Mouse (Mus musculus): ENCODE measurements around the gene Olfr159.

The Olfr159 gene

DNA sequence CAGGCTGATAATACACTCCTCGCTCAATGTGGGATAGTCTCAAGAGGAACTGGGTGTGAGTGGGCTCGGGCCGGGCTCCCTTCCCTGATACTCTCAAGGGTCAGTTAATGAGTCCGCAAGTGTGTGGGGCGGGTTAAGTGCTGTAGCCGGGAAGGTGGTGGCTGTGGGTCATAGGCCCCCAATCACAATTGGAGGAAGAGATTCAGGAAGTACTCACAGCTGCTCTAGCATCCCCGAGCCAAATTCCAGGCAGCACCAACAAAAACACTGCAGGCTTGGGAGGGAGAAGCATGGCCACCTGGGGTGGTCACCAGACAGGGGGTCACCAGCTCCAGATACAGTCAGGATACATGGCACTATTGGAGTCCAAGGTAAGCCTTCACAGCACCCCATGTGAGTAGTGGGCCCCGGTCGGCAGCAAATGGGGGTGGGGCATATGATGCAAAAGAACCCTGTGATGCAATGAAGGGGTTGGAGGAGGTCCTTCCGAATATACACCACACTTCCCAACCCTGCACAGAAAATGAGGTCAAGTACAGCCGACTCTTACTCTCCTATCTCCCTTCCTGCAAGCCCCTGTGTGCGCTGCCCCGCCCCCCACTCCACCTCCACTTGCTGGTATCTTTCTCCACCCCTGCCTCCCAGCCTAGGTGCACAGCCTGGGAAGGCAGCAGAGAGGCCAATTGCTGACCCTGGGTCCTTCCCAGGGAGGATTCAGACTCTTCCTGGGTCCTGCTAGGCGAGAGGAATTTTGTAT is 40.8 kb downstream of the Olfr159 start, which contains the start of gene Spaar:
Gene Spaar (plus strand): TSS at position 241 of the 757 bp plus-strand sequence.
- DNase-seq (ENCODE audit: low spot score): no peak

DNA sequence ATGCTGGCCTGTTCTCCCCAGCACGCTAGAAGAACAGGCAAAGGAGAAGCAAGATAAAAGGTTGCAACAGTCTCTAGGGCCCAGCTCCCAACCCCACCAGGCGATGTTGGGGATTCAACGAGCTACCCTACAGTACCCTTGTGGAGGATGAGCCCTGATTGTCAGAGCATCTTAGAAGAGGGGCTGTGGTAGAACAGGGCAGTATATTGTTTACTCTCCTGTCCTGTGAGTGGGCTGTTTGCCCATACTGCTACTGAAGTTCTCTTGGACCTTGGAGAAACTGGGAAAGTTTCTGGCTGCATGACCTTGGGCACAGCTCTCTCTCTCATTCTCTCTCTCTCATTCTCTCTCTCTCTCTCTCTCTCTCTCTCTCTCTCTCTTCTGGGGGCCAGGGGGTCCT is 41.7 kb downstream of the Olfr159 start:
- no peak for DNase-seq (ENCODE audit: low spot score)

DNA sequence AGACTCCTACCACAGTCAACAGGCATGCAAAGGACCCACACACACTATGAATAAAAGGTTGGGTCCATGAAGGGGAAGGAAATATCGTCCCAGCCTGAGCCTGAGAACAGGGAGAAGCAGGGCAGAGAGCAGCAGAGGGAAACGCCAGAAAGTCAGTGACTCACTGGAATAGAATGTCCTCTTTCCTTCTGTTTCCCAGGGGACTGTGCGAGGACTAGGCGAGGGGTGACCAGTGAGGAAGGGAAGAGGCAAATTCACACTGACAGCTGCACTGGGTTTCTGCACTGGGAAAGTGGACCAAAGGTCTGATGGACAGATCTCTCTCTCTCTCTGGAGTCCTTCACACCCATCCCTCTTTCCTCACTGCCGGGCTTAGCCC is 42.2 kb downstream of the Olfr159 start:
- no peak for DNase-seq (ENCODE audit: low spot score)

DNA sequence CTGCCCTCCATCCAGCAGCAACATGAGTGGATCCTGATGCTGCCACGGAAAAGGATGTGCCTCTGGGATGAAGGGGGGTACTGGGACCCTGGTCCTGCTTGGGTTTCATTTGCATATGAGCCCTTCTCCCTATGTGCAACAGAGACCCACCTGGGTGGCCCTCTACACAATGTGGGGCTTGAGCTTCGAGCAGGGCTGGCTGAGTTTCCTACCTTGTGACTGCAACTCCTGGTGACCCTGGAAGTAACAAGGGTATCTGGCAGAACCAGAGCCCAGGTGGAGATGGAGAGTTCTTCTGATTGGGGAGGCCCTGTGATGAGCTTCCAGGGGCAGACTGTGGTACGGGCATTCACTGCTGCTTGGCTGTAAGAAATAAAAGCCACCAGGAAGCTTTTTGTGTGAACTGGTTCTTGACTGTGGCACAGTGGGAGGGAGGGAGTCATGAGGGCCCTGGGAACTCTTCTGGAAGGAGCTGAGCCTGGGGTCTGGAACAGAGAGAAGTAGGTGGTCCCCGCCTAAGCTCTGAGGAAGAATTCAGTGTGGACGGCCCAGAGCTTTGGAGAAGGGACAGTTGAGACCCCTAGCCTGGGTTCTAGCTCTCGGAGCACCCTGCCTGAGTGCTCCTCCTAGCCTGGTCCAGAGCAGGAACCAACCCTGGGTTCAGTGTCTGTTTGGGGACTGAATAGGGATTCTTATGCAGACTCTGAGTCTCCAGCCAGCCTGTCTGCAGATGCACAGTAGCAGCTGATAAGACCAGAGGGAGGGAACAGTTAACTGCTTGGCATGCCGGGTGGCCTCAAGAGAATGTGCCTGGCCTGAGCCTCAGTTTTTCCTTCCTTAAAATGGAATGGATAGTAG is 42.9 kb downstream of the Olfr159 start:
- DNase-seq (ENCODE audit: low spot score): no peak

DNA sequence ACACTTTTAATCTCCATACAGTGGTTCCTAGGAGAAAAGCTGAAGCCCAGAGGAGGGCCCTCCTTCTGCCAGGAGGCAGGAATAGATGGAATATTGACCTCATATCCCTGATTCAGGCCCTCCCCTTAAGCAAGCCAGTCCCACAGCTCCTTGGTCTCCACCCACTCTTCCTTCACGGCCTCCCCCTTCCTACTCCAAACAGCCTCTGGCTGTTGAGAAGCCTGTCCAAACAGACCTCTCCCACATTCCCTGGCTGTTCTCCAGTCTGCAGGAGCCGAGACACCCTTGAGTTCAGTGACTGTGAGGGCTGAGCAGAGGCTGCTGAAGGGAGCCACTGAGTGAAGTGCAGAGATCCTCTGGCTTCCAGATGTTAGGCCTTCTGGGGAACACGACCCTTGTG is 43.8 kb downstream of the Olfr159 start, which contains the start of gene Hrct1:
Gene Hrct1 (plus strand): TSS at position 194 of the 400 bp plus-strand sequence.
- no peak for DNase-seq (ENCODE audit: low spot score)

DNA sequence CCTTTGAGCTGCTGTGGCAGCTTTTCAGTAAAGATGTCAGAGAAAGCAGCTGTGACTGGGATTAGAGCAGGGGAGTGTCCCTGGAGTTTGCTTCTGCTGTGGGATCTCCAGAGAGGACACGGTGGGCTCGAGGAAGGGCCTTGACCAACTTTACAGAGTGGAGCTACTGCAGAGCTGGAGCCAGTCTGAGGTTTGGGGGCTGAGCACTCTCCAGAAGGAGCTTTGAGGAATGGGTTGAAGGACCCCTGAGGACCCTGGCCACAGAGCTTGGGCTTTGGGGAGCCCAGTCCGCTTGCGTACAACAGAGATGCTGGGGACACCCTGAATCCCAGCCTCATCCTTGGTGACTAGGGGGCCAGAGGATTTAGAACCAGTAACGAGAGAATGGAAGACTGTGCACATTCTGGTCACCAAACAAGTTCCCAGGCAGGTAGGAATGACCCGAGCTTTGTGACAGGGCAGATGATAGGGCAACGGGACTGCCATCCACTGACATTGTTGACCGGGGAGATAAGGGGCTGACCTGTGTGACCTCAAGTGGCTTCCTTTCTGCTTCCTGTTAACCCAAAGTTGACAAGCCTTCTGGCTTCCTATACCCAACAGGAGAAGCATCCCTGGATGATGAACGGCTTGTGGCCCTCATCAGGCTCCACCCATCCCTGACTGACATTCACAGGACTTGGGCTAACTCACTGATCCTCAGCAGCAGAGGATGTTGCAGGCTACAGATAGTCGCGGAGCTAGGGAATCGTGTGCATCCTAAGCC is 44.4 kb downstream of the Olfr159 start:
- DNase-seq (ENCODE audit: low spot score): no peak

DNA sequence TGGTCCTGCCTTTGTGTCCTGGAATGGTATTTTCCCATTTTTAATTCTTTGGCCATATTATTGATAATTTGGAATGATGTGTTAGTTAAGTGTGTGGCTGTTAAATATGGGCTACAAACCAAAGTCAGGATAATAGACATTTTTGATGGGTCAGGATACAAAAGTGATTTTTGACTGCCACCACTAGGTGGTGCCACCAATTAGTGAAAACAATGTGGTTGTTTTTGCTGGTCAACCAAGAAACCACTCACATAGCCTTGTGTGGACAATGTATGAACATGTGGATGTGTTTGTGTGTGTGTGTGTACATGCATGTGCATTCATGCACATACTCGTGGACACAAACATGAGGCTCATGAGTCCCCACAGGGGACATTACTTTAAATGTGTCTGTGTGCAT is 46.0 kb downstream of the Olfr159 start:
- no peak for DNase-seq (ENCODE audit: low spot score)

DNA sequence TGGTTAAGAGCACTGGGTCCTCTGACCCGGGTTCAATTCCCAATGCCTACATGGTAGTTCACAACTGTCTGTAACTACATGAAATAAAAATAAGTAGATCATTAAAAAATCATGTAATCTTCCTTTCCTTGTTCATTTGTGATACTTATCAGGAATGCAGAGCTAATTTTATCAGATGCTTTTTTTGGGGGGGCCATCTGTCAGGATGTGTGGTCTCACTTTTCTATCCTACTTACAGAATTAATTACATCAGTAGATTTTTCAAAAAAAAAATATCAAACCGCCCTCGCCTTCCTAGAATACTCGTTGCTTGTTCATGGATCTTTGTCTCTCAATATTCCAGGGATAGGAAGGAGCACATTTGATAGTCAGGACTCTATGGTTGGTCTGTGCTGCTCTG is 48.6 kb downstream of the Olfr159 start:
- DNase-seq (ENCODE audit: low spot score): no peak

DNA sequence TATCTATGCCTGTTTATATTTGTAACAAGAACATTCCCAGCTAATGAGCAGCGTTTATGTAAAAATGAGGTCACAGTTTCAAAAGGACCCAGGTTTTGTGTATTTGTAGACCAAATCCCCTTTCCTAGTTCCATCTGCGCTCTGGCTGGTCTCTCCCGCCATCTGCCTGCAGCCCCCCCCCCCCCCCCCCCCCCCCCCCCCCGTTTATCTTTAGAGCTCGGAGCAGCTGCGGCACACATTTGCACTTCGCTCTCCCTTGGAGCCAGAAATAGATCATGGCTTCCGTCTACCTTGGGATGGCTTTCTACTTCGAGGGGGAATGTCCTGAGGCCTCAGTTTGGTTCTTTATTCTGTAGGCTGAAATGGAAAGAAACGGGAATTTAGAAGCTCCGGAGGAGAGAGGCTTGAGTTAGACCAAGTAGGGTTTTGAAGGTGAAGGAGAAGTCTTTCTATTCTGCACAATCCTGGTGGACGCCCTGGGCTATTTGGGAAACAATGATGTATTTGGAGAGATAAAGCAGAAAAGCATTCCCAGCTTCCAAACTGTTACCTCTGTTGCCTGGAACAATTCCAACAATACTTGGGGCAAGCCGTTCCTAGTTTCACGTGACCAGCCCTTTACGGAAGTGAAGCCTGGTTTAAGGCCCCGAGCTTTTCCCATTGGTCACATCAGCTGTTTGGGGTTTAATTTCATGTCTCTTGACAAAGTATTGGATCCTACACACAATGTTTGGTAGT is 50.1 kb downstream of the Olfr159 start:
- DNase-seq (ENCODE audit: low spot score): no peak

All from T-cell, adult 2 months (primary cell).